Mouse (Mus musculus): ENCODE data around the gene Ocln. TPM values are rescaled to one million over a fixed set of nuclear protein-coding genes. Genes with fewer than 3 reads are reported as not detected.
A peak's percentile ranks its signal among the peaks of the same experiment; 100 is the strongest.

The Ocln gene
- polyA plus RNA-seq, 1 experiment from 2014 or later = 71.7 TPM

DNA sequence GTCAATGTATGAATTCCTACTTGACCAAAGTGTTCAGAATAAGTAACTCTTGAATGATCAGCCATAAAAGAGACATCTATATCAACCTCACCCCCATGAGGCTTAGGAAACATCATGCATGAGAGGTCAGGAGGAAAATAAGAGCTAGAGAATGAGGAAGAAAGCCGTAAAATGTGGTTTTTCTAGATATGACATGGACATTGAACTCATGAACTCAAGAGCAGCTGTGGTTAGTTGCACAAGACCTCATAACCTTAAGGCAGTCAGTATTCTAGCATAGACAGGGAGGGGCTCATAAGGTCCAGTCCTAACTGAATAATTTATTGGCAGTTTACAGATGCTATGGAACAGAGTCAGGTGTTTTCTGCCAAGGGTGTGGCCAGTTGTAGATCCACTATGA lies 103.0 kb downstream of the Ocln start:
- no peak overlapping the region for H3K9ac ChIP-seq (ENCODE audit: low read length)
- no peaks in the 10 kb centered on the region for H3K4me1 ChIP-seq (replicated peaks; ENCODE audit: control insufficient read depth, insufficient read depth, low read length)
- H3K36me3 ChIP-seq (ENCODE audit: control insufficient read depth, insufficient read depth, low read length) = no peaks in the 10 kb centered on the region
- WGBS = 73% methylated on average over 1 of the region's 1 CpGs
- no peaks in the 10 kb centered on the region for H3K27me3 ChIP-seq (replicated peaks; ENCODE audit: control insufficient read depth, insufficient read depth, low read length)
- DNase-seq (ENCODE audit: low spot score) = no peak
- no peaks in the 10 kb centered on the region for H3K9me3 ChIP-seq (ENCODE audit: control insufficient read depth, low read length)
- no peak overlapping the region for H3K4me2 ChIP-seq (ENCODE audit: low read length)
- H3K4me3 ChIP-seq (ENCODE audit: low read depth, low read length) = no peak overlapping the region
- H3K27ac ChIP-seq (ENCODE audit: low read depth) = no peak overlapping the region
- ATAC-seq (replicated peaks; ENCODE audit: low FRiP score, low TSS enrichment, low read depth) = peak; percentile 62

Other genes with a start within 250 kb of the Ocln start
- gene Naip6, start 235.0 kb downstream of the Ocln start, polyA plus RNA-seq (2014; fragmentation: Nextera tagmentation; extraction: Ambion mirVana) = 5.1 and 5.3 TPM in 2 replicates
- 0.89 and 1.3 TPM in 2 replicates for gene Naip1, start 99.8 kb downstream of the Ocln start, polyA plus RNA-seq (2014; fragmentation: Nextera tagmentation; extraction: Ambion mirVana)
- 81.6 and 96.4 TPM in 2 replicates for gene Gtf2h2, start 60.1 kb downstream of the Ocln start, polyA plus RNA-seq (2014; fragmentation: Nextera tagmentation; extraction: Ambion mirVana)
- 24.0 and 25.6 TPM in 2 replicates for gene Marveld2, start 64.3 kb upstream of the Ocln start, polyA plus RNA-seq (2014; fragmentation: Nextera tagmentation; extraction: Ambion mirVana)
- 287 TPM in 2 replicates for gene Ak6, start 98.3 kb upstream of the Ocln start, polyA plus RNA-seq (2014; fragmentation: Nextera tagmentation; extraction: Ambion mirVana)
- 20.3 TPM in 2 replicates for gene Rad17, start 98.3 kb upstream of the Ocln start, polyA plus RNA-seq (2014; fragmentation: Nextera tagmentation; extraction: Ambion mirVana)
- gene Taf9, start 98.9 kb upstream of the Ocln start, polyA plus RNA-seq (2014; fragmentation: Nextera tagmentation; extraction: Ambion mirVana) = 9.6 and 14.2 TPM in 2 replicates
- 9.3 and 10.1 TPM in 2 replicates for gene Ccdc125, start 117.0 kb upstream of the Ocln start, polyA plus RNA-seq (2014; fragmentation: Nextera tagmentation; extraction: Ambion mirVana)
- 79.3 and 87.3 TPM in 2 replicates for gene Cdk7, start 178.2 kb upstream of the Ocln start, polyA plus RNA-seq (2014; fragmentation: Nextera tagmentation; extraction: Ambion mirVana)
- gene Mrps36, start 191.9 kb upstream of the Ocln start, polyA plus RNA-seq (2014; fragmentation: Nextera tagmentation; extraction: Ambion mirVana) = 199 and 219 TPM in 2 replicates
- gene Cenph, start 223.2 kb upstream of the Ocln start, polyA plus RNA-seq (2014; fragmentation: Nextera tagmentation; extraction: Ambion mirVana) = 35.7 and 39.0 TPM in 2 replicates
- 242 and 267 TPM in 2 replicates for gene Ccnb1, start 233.9 kb upstream of the Ocln start, polyA plus RNA-seq (2014; fragmentation: Nextera tagmentation; extraction: Ambion mirVana)

Data from intestine, embryonic 14.5 days (tissue).